Mouse (Mus musculus): ENCODE results near the gene Trim2. TPM values are rescaled to one million over a fixed set of nuclear protein-coding genes. Genes with fewer than 3 reads are reported as not detected.

Trim2 gene
- polyA plus RNA-seq, 1 experiment from 2014 or later: 38.2 TPM

DNA sequence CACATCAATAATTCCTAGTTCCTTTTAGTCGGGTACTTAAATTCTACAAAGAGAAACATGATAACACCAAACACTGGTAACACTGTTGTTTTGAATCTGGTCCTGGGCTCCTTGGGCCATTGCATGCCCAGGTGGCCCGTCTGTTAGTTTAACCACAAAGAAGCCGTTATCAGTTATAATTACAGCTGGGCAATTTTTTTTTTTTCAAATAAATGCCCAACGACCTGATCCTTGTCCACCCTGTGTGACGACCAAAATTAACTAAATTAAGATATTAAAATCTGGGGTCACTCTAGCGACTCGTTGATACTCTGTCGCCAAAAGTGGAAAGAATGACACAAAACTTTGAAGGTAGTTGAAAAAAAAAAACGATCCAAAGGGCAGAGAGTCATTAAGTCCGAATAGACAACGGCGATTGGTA is 151.9 kb downstream of the Trim2 start:
- H3K4me2 ChIP-seq (replicated peaks): peak overlapping the region; percentile 84
- no peaks in the 10 kb centered on the region for H3K27me3 ChIP-seq
- H3K9me3 ChIP-seq: no peaks in the 10 kb centered on the region
- no peaks in the 10 kb centered on the region for H3K36me3 ChIP-seq
- H3K4me1 ChIP-seq: peaks cover 10% of the 10 kb centered on the region; the same call in 1 of the 2 replicates
- WGBS: 7% methylated on average over 12 of the region's 12 CpGs
- peak overlapping the region; percentile 60; the same call in 1 of the 2 replicates for H3K9ac ChIP-seq
- H3K27ac ChIP-seq: no peak overlapping the region
- H3K4me3 ChIP-seq: peak overlapping the region; percentile 51
- no peak for ATAC-seq (ENCODE audit: insufficient number of reproducible peaks, insufficient read depth, low FRiP score, low TSS enrichment)

DNA sequence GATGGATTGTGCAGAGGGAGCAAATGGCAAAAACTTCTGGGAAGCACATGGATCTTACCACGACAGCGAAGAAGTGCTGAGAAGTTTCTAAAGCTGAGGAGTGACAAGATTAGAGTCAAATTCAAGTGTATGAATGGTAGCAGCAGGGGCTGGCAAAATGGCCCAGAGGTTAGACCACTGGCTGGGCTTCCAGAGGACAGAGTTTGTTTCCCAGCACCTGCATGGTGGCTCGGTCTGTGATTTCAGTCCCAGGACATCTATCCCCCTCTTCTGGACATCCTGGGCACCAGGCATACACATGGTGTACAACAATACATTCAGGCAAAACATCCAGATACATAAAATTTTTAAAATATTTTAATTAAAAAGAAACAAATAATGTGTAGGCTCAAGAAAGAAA is 156.8 kb downstream of the Trim2 start:
- H3K9me3 ChIP-seq: no peaks in the 10 kb centered on the region
- no peak for ATAC-seq (ENCODE audit: insufficient number of reproducible peaks, insufficient read depth, low FRiP score, low TSS enrichment)
- no peaks in the 10 kb centered on the region for H3K27me3 ChIP-seq
- no peak overlapping the region for H3K27ac ChIP-seq
- no peaks in the 10 kb centered on the region for H3K36me3 ChIP-seq
- H3K4me1 ChIP-seq: no peaks in the 10 kb centered on the region
- H3K4me2 ChIP-seq (replicated peaks): no peak overlapping the region
- H3K4me3 ChIP-seq: no peak overlapping the region
- WGBS: 95% methylated on average over 3 of the region's 3 CpGs
- H3K9ac ChIP-seq: no peak overlapping the region

DNA sequence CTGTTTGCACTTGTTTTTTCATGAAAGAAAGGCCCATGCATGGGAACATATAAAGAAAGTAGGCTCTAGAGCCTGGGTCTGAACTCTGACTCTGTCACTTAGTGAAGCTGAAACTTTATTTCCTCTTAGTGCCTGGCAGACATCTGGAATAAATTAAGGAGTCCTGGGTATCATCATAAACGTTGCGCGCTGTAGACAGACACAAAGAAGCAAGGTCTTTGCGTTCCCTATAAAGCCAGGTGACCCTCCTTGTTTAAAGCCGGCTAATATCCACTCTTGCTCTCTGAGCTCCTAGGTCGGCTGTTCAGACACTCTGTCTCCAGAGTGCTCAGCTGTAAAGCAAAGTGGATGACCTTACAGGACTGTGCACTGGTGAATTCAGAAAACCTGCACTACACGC is 165.7 kb downstream of the Trim2 start:
- Histone ChIP-seq H3K9ac (no peak overlapping the region), H3K4me3 (no peak overlapping the region), H3K4me2 (replicated peaks) (peak overlapping the region; percentile 11; the same call in 1 of the 2 replicates), H3K9me3 (no peaks in the 10 kb centered on the region), H3K4me1 (peaks cover 14% of the 10 kb centered on the region), H3K27ac (peak overlapping the region; percentile 69), H3K36me3 (no peaks in the 10 kb centered on the region), H3K27me3 (no peaks in the 10 kb centered on the region)
- ATAC-seq (ENCODE audit: insufficient number of reproducible peaks, insufficient read depth, low FRiP score, low TSS enrichment): no peak
- 24% methylated on average over 7 of the region's 7 CpGs for WGBS

DNA sequence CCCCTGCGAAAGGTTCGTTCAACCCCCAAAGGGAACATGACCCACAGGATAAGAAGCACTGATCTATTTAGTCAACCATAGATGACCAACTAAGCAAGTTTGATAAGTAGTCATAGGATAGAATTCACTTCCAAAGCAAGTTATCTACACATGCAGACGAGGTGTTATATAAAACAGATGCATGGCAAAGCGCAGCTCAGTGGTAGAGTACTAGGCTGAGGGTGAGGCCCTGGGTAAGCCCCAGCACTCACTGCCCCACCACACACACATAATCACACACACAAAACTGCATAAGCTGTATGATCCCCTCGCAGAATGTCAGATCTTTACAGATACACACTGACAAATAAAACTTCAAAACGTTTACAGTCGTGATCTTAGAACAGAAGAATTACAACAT is 170.2 kb downstream of the Trim2 start:
- H3K4me1 ChIP-seq: peaks cover 14% of the 10 kb centered on the region
- no peak overlapping the region for H3K4me2 ChIP-seq (replicated peaks)
- no peak overlapping the region for H3K27ac ChIP-seq
- H3K27me3 ChIP-seq: no peaks in the 10 kb centered on the region
- no peak for ATAC-seq (ENCODE audit: insufficient number of reproducible peaks, insufficient read depth, low FRiP score, low TSS enrichment)
- H3K36me3 ChIP-seq: no peaks in the 10 kb centered on the region
- no peak overlapping the region for H3K9ac ChIP-seq
- no peak overlapping the region for H3K4me3 ChIP-seq
- H3K9me3 ChIP-seq: no peaks in the 10 kb centered on the region
- WGBS: 74% methylated on average over 7 of the region's 7 CpGs

DNA sequence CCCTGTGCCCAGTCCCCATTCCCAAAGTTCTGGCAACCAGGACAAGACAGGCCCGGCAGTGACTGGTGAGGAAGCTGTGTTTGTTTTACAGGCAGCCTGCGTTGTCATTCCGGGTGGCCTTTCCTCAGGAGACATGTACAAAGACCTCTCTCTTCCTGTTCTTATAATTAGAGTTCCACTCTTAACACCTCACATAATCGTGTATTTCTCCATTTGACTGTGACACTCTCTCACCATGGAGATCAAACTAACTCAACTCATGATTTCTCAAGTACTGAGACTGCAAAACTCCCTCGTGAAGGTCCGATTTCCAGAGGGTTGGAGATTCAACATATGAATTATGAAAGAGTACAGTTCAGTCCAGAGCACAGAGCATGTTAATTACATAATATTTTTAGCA is 170.7 kb downstream of the Trim2 start:
- H3K9me3 ChIP-seq: no peaks in the 10 kb centered on the region
- no peak for ATAC-seq (ENCODE audit: insufficient number of reproducible peaks, insufficient read depth, low FRiP score, low TSS enrichment)
- no peak overlapping the region for H3K4me2 ChIP-seq (replicated peaks)
- no peak overlapping the region for H3K4me3 ChIP-seq
- WGBS: 58% methylated on average over 6 of the region's 6 CpGs
- no peak overlapping the region for H3K9ac ChIP-seq
- peaks cover 10% of the 10 kb centered on the region for H3K4me1 ChIP-seq
- no peaks in the 10 kb centered on the region for H3K36me3 ChIP-seq
- no peak overlapping the region for H3K27ac ChIP-seq
- H3K27me3 ChIP-seq: no peaks in the 10 kb centered on the region

DNA sequence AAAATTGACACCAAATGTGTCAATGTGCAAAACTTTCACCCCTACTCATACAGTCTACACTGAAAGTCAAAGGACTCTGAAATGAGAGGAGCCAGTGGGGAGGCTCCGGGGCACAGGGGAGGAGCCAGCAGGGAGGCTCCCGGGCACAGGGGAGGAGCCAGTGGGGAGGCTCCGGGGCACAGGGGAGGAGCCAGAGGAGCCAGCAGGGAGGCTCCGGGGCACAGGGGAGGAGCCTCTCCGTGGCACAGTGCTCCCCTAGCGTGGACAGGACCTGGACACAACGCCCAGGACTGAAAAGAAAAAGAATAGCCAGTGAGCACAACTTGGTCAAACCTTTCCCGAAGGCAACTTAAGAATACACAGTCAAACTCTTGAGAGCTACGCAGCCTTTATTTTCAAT is 171.3 kb downstream of the Trim2 start:
- Histone ChIP-seq H3K9me3 (no peaks in the 10 kb centered on the region), H3K9ac (no peak overlapping the region), H3K36me3 (no peaks in the 10 kb centered on the region), H3K27ac (no peak overlapping the region), H3K4me1 (peaks cover 10% of the 10 kb centered on the region; the same call in 1 of the 2 replicates), H3K4me2 (replicated peaks) (no peak overlapping the region), H3K27me3 (no peaks in the 10 kb centered on the region), H3K4me3 (no peak overlapping the region)
- ATAC-seq (ENCODE audit: insufficient number of reproducible peaks, insufficient read depth, low FRiP score, low TSS enrichment): no peak
- WGBS: 35% methylated on average over 9 of the region's 9 CpGs

DNA sequence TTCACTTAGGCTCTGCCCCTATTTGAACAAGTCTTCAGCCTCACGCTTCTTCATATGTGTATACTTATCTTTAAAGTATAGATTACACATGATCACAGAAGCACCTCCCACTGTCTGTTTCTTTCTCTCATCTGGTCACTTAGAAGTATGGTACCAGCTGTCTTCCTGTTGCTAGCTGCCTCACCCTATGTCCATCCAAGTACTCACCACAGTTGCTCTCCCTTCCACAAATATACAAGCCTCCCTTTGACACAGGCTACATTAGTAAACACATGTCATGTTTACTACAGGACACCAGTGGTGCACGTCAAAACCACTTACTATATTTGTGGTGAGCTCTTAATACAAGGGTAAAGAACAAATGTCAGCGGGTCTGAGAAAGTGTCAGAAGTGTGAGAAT is 175.3 kb downstream of the Trim2 start:
- no peak for ATAC-seq (ENCODE audit: insufficient number of reproducible peaks, insufficient read depth, low FRiP score, low TSS enrichment)
- 85% methylated on average over 3 of the region's 3 CpGs for WGBS
- H3K4me3 ChIP-seq: no peak overlapping the region
- H3K36me3 ChIP-seq: no peaks in the 10 kb centered on the region
- peaks cover 19% of the 10 kb centered on the region for H3K4me1 ChIP-seq
- H3K9ac ChIP-seq: no peak overlapping the region
- H3K4me2 ChIP-seq (replicated peaks): no peak overlapping the region
- no peaks in the 10 kb centered on the region for H3K27me3 ChIP-seq
- no peak overlapping the region for H3K27ac ChIP-seq
- no peaks in the 10 kb centered on the region for H3K9me3 ChIP-seq

DNA sequence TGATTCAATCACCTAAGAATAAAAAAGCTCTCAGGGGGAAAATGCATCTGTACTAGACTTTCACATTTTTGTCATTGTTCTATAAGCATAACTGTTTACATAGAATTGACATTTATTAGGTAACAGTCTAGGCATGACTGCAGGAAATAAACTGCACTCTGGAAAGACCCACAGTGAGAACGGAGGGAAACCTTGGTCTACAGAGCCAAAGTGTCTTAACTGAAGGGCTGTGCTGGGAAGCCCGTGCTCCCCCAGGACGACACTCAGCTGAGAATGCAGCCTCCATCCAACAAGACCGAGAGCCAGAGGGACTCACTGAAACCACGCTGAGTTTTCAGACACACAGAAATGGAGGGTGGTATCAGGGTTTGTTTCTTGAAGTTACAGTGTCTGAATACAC is 175.9 kb downstream of the Trim2 start:
- Histone ChIP-seq H3K4me3 (no peak overlapping the region), H3K9me3 (no peaks in the 10 kb centered on the region), H3K27me3 (no peaks in the 10 kb centered on the region), H3K4me2 (replicated peaks) (no peak overlapping the region), H3K36me3 (no peaks in the 10 kb centered on the region), H3K4me1 (peaks cover 21% of the 10 kb centered on the region), H3K27ac (no peak overlapping the region), H3K9ac (no peak overlapping the region)
- no peak for ATAC-seq (ENCODE audit: insufficient number of reproducible peaks, insufficient read depth, low FRiP score, low TSS enrichment)
- WGBS: 65% methylated on average over 5 of the region's 5 CpGs

DNA sequence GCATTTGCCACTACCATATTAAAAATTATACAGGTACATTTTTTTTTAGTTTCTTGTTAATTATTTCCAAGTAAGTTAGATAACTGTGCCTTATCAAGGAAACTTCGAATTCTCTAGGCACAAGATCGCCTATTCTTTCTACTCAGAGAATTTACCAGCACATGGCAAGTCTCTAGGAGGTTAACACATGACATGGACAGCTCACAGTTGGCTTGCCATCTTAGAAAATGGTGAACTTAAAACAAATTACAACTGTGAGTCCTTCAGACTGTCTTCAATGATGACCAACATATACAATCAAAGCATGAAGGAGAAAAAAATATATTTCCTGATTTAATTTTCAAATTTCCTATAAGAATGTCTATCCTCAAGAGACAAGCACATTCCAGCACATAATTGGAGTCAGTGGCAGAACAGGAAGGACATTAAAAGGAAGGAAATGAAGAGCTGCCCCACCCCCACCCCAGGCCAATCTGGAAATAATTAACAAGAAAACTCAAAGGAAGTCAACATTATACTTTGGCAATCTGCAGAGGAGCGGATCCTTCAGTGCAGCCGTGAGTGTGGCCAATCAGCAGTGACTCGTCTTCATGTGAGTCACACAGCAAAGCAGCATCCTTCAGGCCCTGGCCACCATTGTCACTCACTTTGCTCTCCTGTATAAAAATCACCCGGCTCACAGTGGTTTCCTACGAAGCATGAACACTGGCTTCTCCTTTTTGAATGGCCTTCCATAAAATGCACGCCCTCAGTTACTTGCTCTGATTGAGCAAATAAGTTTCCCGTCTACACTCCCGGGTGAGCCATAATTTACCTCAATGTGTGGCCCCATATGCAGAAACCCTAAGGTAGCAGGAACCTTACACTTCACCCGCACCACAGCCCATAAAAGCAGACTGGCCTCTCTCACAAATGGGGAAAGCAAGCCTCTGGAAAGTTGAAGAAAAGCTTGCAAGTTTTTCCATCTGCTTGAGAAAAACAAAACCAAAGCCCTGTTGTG is 177.5 kb downstream of the Trim2 start:
- no peak for ATAC-seq (ENCODE audit: insufficient number of reproducible peaks, insufficient read depth, low FRiP score, low TSS enrichment)
- Histone ChIP-seq H3K27me3 (no peaks in the 10 kb centered on the region), H3K36me3 (no peaks in the 10 kb centered on the region), H3K27ac (peak overlapping the region; percentile 78), H3K4me1 (peaks cover 27% of the 10 kb centered on the region), H3K9ac (no peak overlapping the region), H3K4me2 (replicated peaks) (no peak overlapping the region), H3K9me3 (no peaks in the 10 kb centered on the region), H3K4me3 (no peak overlapping the region)
- WGBS: 43% methylated on average over 11 of the region's 11 CpGs

DNA sequence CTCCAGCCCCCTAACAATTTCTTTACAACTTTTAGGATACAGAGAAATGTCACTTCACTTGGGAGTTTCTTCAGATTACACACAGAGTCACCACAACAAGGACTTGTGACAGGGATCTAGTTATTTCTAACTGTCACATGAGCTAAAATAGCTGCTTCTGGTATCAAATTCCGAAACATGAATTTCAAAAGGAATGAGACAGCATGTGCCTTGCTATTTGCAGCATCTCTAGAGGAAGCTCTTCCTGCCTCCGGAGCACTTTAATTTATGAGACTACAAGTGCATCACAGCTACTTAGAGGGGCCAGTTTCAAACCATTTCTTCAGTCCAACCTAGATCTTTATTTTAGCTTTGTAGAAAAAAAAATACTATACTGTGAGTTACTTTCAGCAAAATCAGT is 179.2 kb downstream of the Trim2 start:
- H3K4me1 ChIP-seq: peaks cover 30% of the 10 kb centered on the region
- WGBS: 63% methylated on average over 2 of the region's 2 CpGs
- no peak for ATAC-seq (ENCODE audit: insufficient number of reproducible peaks, insufficient read depth, low FRiP score, low TSS enrichment)

DNA sequence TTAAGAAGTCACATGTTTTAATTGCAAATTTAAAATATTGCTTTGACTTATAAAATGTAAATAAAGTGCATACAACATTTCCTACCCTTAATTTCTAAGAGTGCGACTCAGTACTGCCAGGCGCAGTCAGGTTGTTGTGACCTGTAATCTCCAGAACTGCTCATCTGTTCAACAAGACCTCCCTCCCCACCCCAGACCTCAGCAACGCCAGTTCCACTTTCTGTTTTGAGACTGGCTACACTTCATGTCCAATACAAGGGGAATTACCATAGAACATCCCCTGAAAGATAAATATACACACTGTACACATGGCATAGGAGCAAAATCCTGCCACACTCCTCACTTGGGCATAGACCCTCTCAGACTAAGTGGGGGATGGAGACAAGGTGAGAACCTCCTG is 180.0 kb downstream of the Trim2 start:
- Histone ChIP-seq H3K27ac (no peak overlapping the region), H3K9me3 (no peaks in the 10 kb centered on the region), H3K4me3 (no peak overlapping the region), H3K36me3 (no peaks in the 10 kb centered on the region), H3K4me1 (peaks cover 30% of the 10 kb centered on the region), H3K9ac (no peak overlapping the region), H3K27me3 (no peaks in the 10 kb centered on the region), H3K4me2 (replicated peaks) (no peak overlapping the region)
- WGBS: 85% methylated on average over 3 of the region's 3 CpGs
- ATAC-seq (ENCODE audit: insufficient number of reproducible peaks, insufficient read depth, low FRiP score, low TSS enrichment): no peak

More for the DNA sequence above, 179.2 kb downstream of the Trim2 start:
- H3K4me3 ChIP-seq: no peak overlapping the region
- H3K27ac ChIP-seq: no peak overlapping the region
- no peaks in the 10 kb centered on the region for H3K9me3 ChIP-seq
- H3K4me2 ChIP-seq (replicated peaks): no peak overlapping the region
- no peaks in the 10 kb centered on the region for H3K27me3 ChIP-seq
- no peak overlapping the region for H3K9ac ChIP-seq
- no peaks in the 10 kb centered on the region for H3K36me3 ChIP-seq

DNA sequence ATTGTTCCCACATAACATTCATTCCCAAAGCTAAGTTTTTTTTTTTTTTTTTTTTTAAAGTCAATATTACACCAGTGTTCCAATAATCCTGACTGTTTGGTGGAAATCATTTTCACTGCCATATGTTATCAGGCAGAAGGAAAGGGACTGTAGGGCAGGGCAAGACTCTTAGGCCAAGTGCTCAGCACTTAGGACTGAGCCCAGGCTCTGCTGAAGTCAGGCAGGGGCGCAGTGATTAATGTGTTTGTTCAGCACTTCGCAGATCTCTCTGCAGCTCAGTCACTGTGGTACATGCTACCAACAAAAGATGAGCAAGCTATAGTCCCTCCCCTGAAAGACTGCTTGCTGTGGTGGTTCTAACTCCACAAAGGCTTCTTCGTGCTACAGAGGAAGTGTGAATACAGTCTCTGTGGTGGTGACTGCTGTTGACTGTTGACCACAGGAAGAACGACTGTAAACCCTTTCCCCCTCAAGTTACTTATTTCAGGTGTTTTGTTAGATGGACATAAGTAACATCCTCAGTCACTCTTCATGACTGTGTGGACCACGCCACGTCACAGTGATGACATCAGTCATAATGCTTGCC is 180.9 kb downstream of the Trim2 start:
- no peaks in the 10 kb centered on the region for H3K9me3 ChIP-seq
- H3K9ac ChIP-seq: no peak overlapping the region
- ATAC-seq (ENCODE audit: insufficient number of reproducible peaks, insufficient read depth, low FRiP score, low TSS enrichment): no peak
- no peak overlapping the region for H3K4me2 ChIP-seq (replicated peaks)
- peaks cover 29% of the 10 kb centered on the region for H3K4me1 ChIP-seq
- H3K4me3 ChIP-seq: no peak overlapping the region
- 65% methylated on average over 6 of the region's 6 CpGs for WGBS
- no peaks in the 10 kb centered on the region for H3K36me3 ChIP-seq
- H3K27me3 ChIP-seq: no peaks in the 10 kb centered on the region
- H3K27ac ChIP-seq: no peak overlapping the region

Data from embryonic facial prominence, embryonic 12.5 days (tissue).